Mouse (Mus musculus) liver, embryonic 16.5 days (tissue): ENCODE results near the gene Lrrc8b. TPM values are rescaled to one million over a fixed set of nuclear protein-coding genes. Genes with fewer than 3 reads are reported as not detected.

Experiments used
- ATAC-seq: fragments of 200-750 bp; cut with Nextera tagmentation; 2 replicates; pipeline ENCODE4 v1.8.0; 2017; ENCODE audit warnings: low read depth, mild to moderate bottlenecking, moderate number of reproducible peaks, moderate library complexity
- H3K27ac ChIP-seq: fragments of 300-500 bp; sonication (generic); 2 replicates; pipeline ENCODE4 v1.5.1; 2014; ENCODE audit warnings: mild to moderate bottlenecking, low read length
- H3K27me3 ChIP-seq: fragments of 300-500 bp; sonication (generic); 2 replicates; pipeline ENCODE4 v1.6.1; 2014; ENCODE audit warnings: low read depth, low read length, mixed read lengths; ENCODE audit not compliant: control insufficient read depth, insufficient read depth
- H3K36me3 ChIP-seq: fragments of 300-500 bp; sonication (generic); 2 replicates; pipeline ENCODE4 v1.6.1; 2014; ENCODE audit warnings: mild to moderate bottlenecking; ENCODE audit not compliant: control insufficient read depth, insufficient read depth
- H3K4me1 ChIP-seq: fragments of 300-500 bp; sonication (generic); 2 replicates; pipeline ENCODE4 v1.6.1; 2014; ENCODE audit warnings: low read depth, low read length, mixed read lengths; ENCODE audit not compliant: control insufficient read depth
- H3K4me2 ChIP-seq: fragments of 300-500 bp; sonication (generic); 2 replicates; pipeline ENCODE4 v1.6.1; 2014; ENCODE audit warnings: low read depth, low read length, mixed read lengths
- H3K4me3 ChIP-seq: fragments of 300-500 bp; sonication (generic); 2 replicates; pipeline ENCODE4 v1.5.1; 2014; ENCODE audit warnings: low read depth, mild to moderate bottlenecking, low read length
- H3K9ac ChIP-seq: fragments of 300-500 bp; sonication (generic); 2 replicates; pipeline ENCODE4 v1.6.1; 2014; ENCODE audit warnings: low read depth, low read length
- H3K9me3 ChIP-seq: fragments of 300-500 bp; sonication (generic); replicated peaks from 2 replicates; pipeline ENCODE4 v1.6.1; 2016; ENCODE audit warnings: low read length; ENCODE audit not compliant: control insufficient read depth
- WGBS: fragments of 180-500 bp; shearing (Covaris S2); extraction: QIAGEN DNeasy Blood & Tissue Kit; methylation state at CpG from one replicate; pipeline ENCODE4 v1.1.7; 2014; ENCODE audit not compliant: insufficient replicate concordance; 5-methylcytosine and 5-hydroxymethylcytosine counted together
- polyA plus RNA-seq: library from polyadenylated mRNA; unstranded; fragments of >200 nt; fragmentation: Nextera tagmentation; extraction: Ambion mirVana; gene quantifications from 2 replicates; pipeline ENCODE4 v1.2.1, GENCODE M21; 2015

Gene Lrrc8b
- polyA plus RNA-seq, 1 experiment from 2014 or later: 1.8 TPM

DNA sequence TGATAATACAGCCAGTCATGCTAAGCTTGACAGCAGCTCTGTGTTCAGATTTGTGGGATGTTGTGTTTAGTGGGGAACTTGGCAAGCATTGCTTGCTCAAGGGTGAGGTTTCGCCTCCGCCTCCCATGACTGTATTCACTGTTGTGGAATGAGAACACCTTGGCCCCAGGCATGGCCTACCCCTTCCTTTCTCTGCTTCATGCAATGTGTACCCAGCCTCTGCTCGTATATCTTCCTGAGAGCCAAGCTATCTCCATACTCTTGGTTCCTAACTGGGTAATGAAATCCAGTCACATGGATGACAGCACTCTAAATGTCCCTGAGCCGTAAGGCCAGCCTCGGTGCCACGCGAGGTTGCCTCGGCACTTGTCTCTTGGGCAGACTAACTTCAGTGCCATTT lies 50.0 kb downstream of the Lrrc8b start:
- Histone ChIP-seq H3K27me3 (no peaks in the 10 kb centered on the region), H3K4me3 (no peak overlapping the region), H3K36me3 (no peaks in the 10 kb centered on the region), H3K9ac (no peak overlapping the region), H3K9me3 (no peaks in the 10 kb centered on the region), H3K27ac (no peak overlapping the region), H3K4me2 (no peak overlapping the region), H3K4me1 (no peaks in the 10 kb centered on the region)
- ATAC-seq: no peak
- WGBS: 90% methylated on average over 8 of the region's 8 CpGs

DNA sequence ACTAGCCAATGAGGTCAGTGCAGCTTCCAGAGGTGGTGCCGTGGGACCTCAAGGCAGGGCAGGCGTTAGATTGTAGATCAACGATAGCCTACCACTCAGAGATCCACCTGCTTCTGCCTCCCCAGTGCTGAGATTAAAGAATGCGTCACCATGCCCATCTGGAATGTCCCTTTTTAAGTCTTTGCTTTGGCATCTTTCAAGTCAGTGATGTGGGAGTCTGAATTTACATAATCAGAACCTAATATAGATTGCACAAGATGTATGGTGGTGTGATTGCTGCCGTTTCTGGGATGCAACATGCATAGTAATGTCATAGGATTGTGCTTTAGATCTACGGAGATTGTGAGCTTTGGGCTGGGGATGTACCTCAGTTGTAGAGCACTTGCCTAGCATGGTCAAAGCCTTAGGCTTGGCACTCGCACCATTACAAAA lies 50.9 kb downstream of the Lrrc8b start:
- Histone ChIP-seq H3K36me3 (no peaks in the 10 kb centered on the region), H3K4me1 (no peaks in the 10 kb centered on the region), H3K9ac (no peak overlapping the region), H3K4me2 (no peak overlapping the region), H3K27ac (no peak overlapping the region), H3K27me3 (no peaks in the 10 kb centered on the region), H3K9me3 (no peaks in the 10 kb centered on the region), H3K4me3 (no peak overlapping the region)
- no peak for ATAC-seq
- WGBS: 70% methylated on average over 7 of the region's 7 CpGs

DNA sequence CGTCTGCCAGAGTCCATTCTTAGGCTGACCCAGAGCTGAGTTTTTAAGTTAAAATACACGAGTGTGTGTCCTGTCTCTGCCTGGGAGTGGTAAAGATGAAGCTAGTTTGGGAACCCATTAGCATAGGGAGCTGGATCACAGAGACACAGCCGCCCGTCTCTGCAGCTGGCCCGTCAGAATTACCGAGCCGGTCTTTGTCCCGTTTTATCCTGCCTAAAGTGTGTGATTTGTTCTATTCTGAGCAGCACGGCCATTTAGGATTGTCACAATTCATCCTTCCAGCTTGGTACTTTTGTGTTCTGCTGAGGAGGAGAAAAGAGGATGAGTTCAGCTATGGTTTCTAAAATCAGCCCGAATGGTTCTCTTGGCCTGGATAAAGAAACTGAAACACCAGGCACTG lies 51.7 kb downstream of the Lrrc8b start:
- no peak for ATAC-seq
- Histone ChIP-seq H3K36me3 (no peaks in the 10 kb centered on the region), H3K4me1 (no peaks in the 10 kb centered on the region), H3K4me2 (no peak overlapping the region), H3K27me3 (no peaks in the 10 kb centered on the region), H3K4me3 (no peak overlapping the region), H3K9ac (no peak overlapping the region), H3K9me3 (no peaks in the 10 kb centered on the region), H3K27ac (no peak overlapping the region)
- 74% methylated on average over 10 of the region's 10 CpGs for WGBS

DNA sequence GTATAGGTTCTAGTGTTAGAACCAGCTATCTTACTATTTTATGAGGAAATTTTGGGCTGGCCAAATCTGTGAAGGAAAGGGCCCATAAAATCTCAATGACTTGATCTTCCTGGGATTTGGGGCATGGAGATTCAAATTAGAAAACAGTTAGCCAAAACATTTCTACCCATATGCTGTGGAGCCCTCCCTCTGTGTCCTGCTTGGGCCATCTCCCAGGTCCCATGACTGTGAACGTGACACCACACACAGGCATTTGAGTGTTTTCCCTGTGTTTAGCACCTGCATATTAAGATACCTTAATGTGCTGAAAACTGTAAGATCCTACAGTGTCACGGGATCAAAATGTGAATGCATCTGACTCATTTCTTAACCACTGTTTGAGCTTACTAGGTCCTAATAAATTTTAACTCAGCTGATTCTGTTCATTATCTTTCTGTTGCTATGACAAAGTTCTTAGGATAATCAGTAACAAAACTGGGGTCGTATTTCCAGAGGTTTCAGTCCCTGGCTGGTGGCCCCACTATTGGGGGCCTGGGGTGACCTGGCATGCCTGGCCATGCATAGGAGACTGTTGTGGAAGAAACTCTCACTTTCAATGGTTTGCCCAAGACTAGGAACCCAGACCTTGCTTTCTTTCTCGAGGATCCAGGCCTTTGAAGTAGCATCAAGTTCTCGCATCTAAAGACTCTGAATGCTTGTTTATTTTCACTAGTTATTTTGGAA lies 57.6 kb downstream of the Lrrc8b start:
- no peak overlapping the region for H3K4me2 ChIP-seq

DNA sequence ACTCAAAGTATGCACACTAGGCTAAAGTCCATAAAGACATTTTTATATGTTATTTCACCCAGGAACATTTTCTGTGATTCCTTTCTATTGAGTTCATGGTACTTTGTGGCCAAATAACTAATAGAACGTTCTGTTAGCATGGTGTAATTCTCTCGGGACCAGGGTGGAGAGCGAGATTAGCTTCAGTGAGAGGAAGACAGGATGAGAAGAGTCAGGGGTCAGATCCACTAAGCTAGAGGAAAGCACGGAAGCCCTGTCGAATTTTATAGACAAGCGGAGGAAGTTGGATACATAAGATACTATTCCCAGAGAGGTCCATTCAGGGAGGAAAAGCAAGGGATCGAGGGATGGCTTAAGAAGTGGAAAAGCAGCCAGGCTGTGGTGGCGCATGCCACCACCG lies 62.0 kb downstream of the Lrrc8b start:
- Histone ChIP-seq H3K4me2 (no peak overlapping the region), H3K4me1 (no peaks in the 10 kb centered on the region), H3K4me3 (no peak overlapping the region), H3K9ac (no peak overlapping the region), H3K36me3 (peaks cover 2% of the 10 kb centered on the region), H3K27me3 (no peaks in the 10 kb centered on the region), H3K9me3 (no peaks in the 10 kb centered on the region), H3K27ac (no peak overlapping the region)
- ATAC-seq: no peak
- 76% methylated on average over 9 of the region's 9 CpGs for WGBS

More for the DNA sequence above, 57.6 kb downstream of the Lrrc8b start:
- no peak for ATAC-seq
- 65% methylated on average over 5 of the region's 5 CpGs for WGBS
- Histone ChIP-seq H3K27me3 (no peaks in the 10 kb centered on the region), H3K9ac (no peak overlapping the region), H3K27ac (no peak overlapping the region), H3K36me3 (no peaks in the 10 kb centered on the region), H3K4me3 (no peak overlapping the region), H3K4me1 (no peaks in the 10 kb centered on the region), H3K9me3 (no peaks in the 10 kb centered on the region)

DNA sequence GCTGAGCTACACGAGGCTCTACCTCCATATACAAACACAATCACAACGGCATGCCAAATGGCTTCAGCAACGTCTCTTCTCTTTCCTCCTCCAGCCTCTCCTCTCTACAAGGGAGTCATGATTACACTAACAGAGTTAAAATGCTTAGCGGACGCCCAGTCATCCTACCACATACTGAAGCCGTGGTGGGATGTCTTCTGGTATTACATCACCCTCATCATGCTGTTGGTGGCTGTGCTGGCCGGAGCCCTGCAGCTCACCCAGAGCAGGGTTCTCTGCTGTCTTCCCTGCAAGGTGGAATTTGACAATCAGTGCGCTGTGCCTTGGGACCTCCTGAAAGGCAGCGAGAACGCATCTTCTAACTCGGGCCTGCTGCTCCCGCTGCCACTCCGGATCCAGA lies 64.1 kb downstream of the Lrrc8b start:
- Histone ChIP-seq H3K4me2 (no peak overlapping the region), H3K27ac (no peak overlapping the region), H3K36me3 (peaks cover 2% of the 10 kb centered on the region), H3K4me1 (no peaks in the 10 kb centered on the region), H3K9ac (no peak overlapping the region), H3K4me3 (no peak overlapping the region), H3K27me3 (no peaks in the 10 kb centered on the region), H3K9me3 (no peaks in the 10 kb centered on the region)
- 86% methylated on average over 13 of the region's 13 CpGs for WGBS
- no peak for ATAC-seq

DNA sequence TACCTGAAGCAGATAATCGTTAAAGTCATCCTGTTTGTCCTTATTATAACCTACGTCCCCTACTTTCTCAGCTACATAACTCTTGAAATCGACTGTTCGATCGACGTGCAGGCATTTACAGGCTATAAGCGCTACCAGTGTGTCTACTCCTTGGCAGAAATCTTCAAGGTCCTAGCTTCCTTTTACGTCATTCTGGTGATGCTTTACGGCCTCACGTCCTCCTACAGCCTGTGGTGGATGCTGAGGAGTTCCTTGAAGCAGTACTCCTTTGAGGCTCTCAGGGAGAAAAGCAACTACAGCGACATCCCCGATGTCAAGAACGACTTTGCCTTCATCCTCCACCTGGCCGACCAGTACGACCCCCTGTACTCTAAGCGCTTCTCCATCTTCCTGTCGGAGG lies 65.0 kb downstream of the Lrrc8b start:
- H3K4me1 ChIP-seq: no peaks in the 10 kb centered on the region
- 87% methylated on average over 17 of the region's 17 CpGs for WGBS
- no peak for ATAC-seq
- H3K4me3 ChIP-seq: no peak overlapping the region
- H3K27me3 ChIP-seq: no peaks in the 10 kb centered on the region
- H3K9ac ChIP-seq: no peak overlapping the region
- H3K27ac ChIP-seq: no peak overlapping the region
- no peak overlapping the region for H3K4me2 ChIP-seq
- H3K9me3 ChIP-seq: no peaks in the 10 kb centered on the region
- peaks cover 2% of the 10 kb centered on the region for H3K36me3 ChIP-seq

DNA sequence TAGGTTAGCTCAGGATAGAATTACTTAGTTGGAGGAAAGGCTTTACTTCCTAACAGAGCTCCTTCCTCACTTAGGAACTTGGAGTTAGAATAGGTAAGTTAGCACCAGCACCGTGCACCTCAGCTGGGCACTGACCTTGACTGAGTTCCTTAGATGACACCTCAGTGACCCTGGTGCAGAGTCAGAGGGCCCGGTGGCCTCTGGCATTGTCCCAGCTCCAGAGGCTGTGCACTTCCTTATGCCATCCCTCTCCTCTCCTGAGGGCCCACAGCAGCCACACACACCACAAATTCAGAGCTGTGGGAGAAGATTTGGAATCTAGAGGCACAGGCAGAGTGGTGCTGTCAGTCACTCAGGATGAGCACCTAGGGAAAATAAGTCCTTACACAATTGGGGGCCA lies 68.1 kb downstream of the Lrrc8b start:
- Histone ChIP-seq H3K9ac (no peak overlapping the region), H3K4me3 (no peak overlapping the region), H3K4me1 (no peaks in the 10 kb centered on the region), H3K9me3 (no peaks in the 10 kb centered on the region), H3K27me3 (no peaks in the 10 kb centered on the region), H3K36me3 (peaks cover 2% of the 10 kb centered on the region), H3K27ac (no peak overlapping the region), H3K4me2 (no peak overlapping the region)
- 78% methylated on average over 2 of the region's 2 CpGs for WGBS
- no peak for ATAC-seq

DNA sequence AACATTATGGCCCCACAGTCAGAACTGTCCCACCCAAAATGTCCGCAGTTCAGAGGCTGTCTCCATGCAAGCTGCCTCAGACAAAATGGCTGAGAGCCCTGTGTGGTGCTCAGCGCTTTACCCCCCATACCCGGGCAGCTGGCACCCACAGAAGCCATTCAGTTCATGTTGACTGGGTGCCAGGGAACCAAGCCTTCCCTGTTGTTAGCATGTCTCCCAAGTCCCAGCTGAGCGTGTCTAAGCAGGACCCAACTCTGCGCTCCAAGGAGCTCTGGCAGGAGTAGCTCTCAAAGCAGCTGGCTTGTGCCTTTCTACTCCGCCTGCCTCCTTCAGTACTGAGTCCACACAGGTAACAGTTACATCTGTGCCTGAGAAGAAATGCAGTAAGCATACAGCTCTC lies 68.7 kb downstream of the Lrrc8b start:
- no peaks in the 10 kb centered on the region for H3K27me3 ChIP-seq
- ATAC-seq: no peak
- H3K27ac ChIP-seq: no peak overlapping the region

More for the DNA sequence above, 68.7 kb downstream of the Lrrc8b start:
- no peak overlapping the region for H3K4me2 ChIP-seq
- no peaks in the 10 kb centered on the region for H3K4me1 ChIP-seq
- WGBS: 78% methylated on average over 6 of the region's 6 CpGs
- no peaks in the 10 kb centered on the region for H3K9me3 ChIP-seq
- H3K9ac ChIP-seq: no peak overlapping the region
- peaks cover 2% of the 10 kb centered on the region for H3K36me3 ChIP-seq
- no peak overlapping the region for H3K4me3 ChIP-seq
